In the genomic region with DNA sequence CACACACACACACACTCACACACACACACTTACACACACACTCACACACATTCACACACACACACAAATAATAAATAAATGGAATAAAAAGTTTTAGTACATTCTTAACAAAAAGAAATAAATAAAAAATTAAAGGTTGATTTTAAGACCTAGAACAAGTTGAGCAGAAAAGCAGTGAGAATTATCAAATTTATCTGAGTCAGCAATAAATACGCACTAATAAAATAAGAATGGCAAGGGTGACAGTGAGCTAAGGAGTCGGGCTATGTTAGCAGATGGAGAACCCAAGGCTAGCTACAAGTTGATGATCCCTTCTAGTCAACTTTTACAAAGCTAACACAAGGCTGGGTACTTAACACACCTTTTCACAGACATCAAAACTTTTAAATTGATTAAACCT, we compare ENCODE assay signal across 24 mouse cellular contexts.
"Had no signal": no experiment of that assay in that cellular context is flagged by ENCODE, and none has a peak within 500 bp of the region (broad histone marks: within the 10 kb centered on the region; RNA-seq: fewer than 3 reads in every experiment).

No protein-coding gene starts in this region.

- H3K27me3 ChIP-seq: embryonic facial prominence, embryonic 12.5 days; embryonic facial prominence, embryonic 13.5 days; embryonic facial prominence, embryonic 15.5 days; forebrain, embryonic 12.5 days; forebrain, embryonic 13.5 days; forebrain, embryonic 15.5 days had no signal

- H3K9me3 ChIP-seq: embryonic facial prominence, embryonic 10.5 days; embryonic facial prominence, embryonic 12.5 days; embryonic facial prominence, embryonic 13.5 days; embryonic facial prominence, embryonic 15.5 days; forebrain, embryonic 10.5 days; forebrain, embryonic 12.5 days; forebrain, embryonic 13.5 days; forebrain, embryonic 15.5 days; heart, embryonic 10.5 days had no signal

- H3K36me3 ChIP-seq: embryonic facial prominence, embryonic 10.5 days; embryonic facial prominence, embryonic 12.5 days; embryonic facial prominence, embryonic 13.5 days; embryonic facial prominence, embryonic 15.5 days; forebrain, embryonic 10.5 days; forebrain, embryonic 12.5 days; forebrain, embryonic 15.5 days; heart, embryonic 10.5 days had no signal

- H3K9ac ChIP-seq: embryonic facial prominence, embryonic 12.5 days; embryonic facial prominence, embryonic 13.5 days; embryonic facial prominence, embryonic 15.5 days; forebrain, embryonic 12.5 days; forebrain, embryonic 13.5 days; forebrain, embryonic 15.5 days; forebrain, postnatal 0 days had no signal

- H3K27ac ChIP-seq: embryonic facial prominence, embryonic 10.5 days; embryonic facial prominence, embryonic 12.5 days; embryonic facial prominence, embryonic 13.5 days; embryonic facial prominence, embryonic 15.5 days; forebrain, embryonic 10.5 days; forebrain, embryonic 12.5 days; forebrain, embryonic 13.5 days; forebrain, embryonic 15.5 days; gastrocnemius, adult 2 months; heart, adult 2 months; heart, embryonic 10.5 days had no signal

- H3K4me3 ChIP-seq: embryonic facial prominence, embryonic 10.5 days; embryonic facial prominence, embryonic 12.5 days; embryonic facial prominence, embryonic 13.5 days; embryonic facial prominence, embryonic 15.5 days; erythroblast, embryonic 14.5 days; forebrain, embryonic 10.5 days; forebrain, embryonic 12.5 days; forebrain, embryonic 13.5 days; forebrain, embryonic 15.5 days; gastrocnemius, adult 2 months; heart, adult 2 months; heart, embryonic 10.5 days had no signal

- H3K4me1 ChIP-seq: embryonic facial prominence, embryonic 10.5 days; embryonic facial prominence, embryonic 12.5 days; embryonic facial prominence, embryonic 13.5 days; embryonic facial prominence, embryonic 15.5 days; forebrain, embryonic 10.5 days; forebrain, embryonic 12.5 days; forebrain, embryonic 13.5 days; forebrain, embryonic 15.5 days; heart, embryonic 10.5 days had no signal

- DNase-seq: cerebellum, adult 9-11 months; cerebellum, postnatal 10 days; cerebellum, postnatal 14 days; cerebellum, postnatal 25 days; embryo, embryonic 11 days; forebrain, postnatal 0 days; gastrocnemius, adult 2 months; gastrocnemius, postnatal 10 days; gastrocnemius, postnatal 14 days; gastrocnemius, postnatal 25 days; gastrocnemius, postnatal 36 days; heart, adult 18-20 months; heart, adult 2 months had no signal

- H3K4me2 ChIP-seq: embryonic facial prominence, embryonic 12.5 days; embryonic facial prominence, embryonic 13.5 days; embryonic facial prominence, embryonic 15.5 days; forebrain, embryonic 12.5 days; forebrain, embryonic 13.5 days; forebrain, embryonic 15.5 days; heart, embryonic 11.5 days had no signal
